Mouse (Mus musculus) CH12F3 (cell line): ENCODE data around the gene Tbc1d9.

Experiments
- in situ Hi-C: fragments of 300-500 bp; cut with MboI; formaldehyde crosslinking; loops from 2 replicates; pipeline ENCODE4 v1.14.3; 2020; ENCODE audit warnings: low sequenced_read_pairs

Tbc1d9 gene

GRCm38 (mm10) chr8:83165235-83165930 is at the start of gene Tbc1d9:
Tbc1d9 (plus strand) TSS chr8:83165352.
- in situ Hi-C loops = no loop called here

- in situ Hi-C loops = no loop called here
These were observed 30.1 kb upstream of the Tbc1d9 start for GRCm38 (mm10) chr8:83135086-83135485.

- in situ Hi-C loops = no loop called here
These were observed 25.1 kb upstream of the Tbc1d9 start for GRCm38 (mm10) chr8:83140068-83140467.

GRCm38 (mm10) chr8:83140701-83141111 is 24.4 kb upstream of the Tbc1d9 start:
- in situ Hi-C loops = no loop called here

GRCm38 (mm10) chr8:83141358-83141757 is 23.8 kb upstream of the Tbc1d9 start:
- in situ Hi-C loops = no loop called here

- in situ Hi-C loops = no loop called here
These were observed 20.6 kb upstream of the Tbc1d9 start for GRCm38 (mm10) chr8:83144601-83145000.

- in situ Hi-C loops = no loop called here
These were observed 19.7 kb upstream of the Tbc1d9 start for GRCm38 (mm10) chr8:83145421-83145820.

GRCm38 (mm10) chr8:83149124-83149523 is 16.0 kb upstream of the Tbc1d9 start:
- in situ Hi-C loops = no loop called here

GRCm38 (mm10) chr8:83152055-83152454 is 13.1 kb upstream of the Tbc1d9 start:
- in situ Hi-C loops = loop anchor here (10.0 kb wide), 1 partner anchor 47 kb away; no protein-coding TSS in a partner anchor

GRCm38 (mm10) chr8:83152470-83152869 is 12.7 kb upstream of the Tbc1d9 start:
- in situ Hi-C loops = loop anchor here (10.0 kb wide), 1 partner anchor 48 kb away; no protein-coding TSS in a partner anchor

GRCm38 (mm10) chr8:83155110-83155509 is 10.0 kb upstream of the Tbc1d9 start:
- in situ Hi-C loops = loop anchor here (10.0 kb wide), 1 partner anchor 50 kb away; no protein-coding TSS in a partner anchor

- in situ Hi-C loops = loop anchor here (10.0 kb wide), 1 partner anchor 54 kb away; no protein-coding TSS in a partner anchor
These were observed 6.2 kb upstream of the Tbc1d9 start for GRCm38 (mm10) chr8:83158971-83159370.

GRCm38 (mm10) chr8:83159615-83160014 is 5.5 kb upstream of the Tbc1d9 start:
- in situ Hi-C loops = loop anchor here (10.0 kb wide), 1 partner anchor 55 kb away; no protein-coding TSS in a partner anchor

GRCm38 (mm10) chr8:83160613-83161012 is 4.5 kb upstream of the Tbc1d9 start:
- in situ Hi-C loops = no loop called here

GRCm38 (mm10) chr8:83165931-83166867 is 1.0 kb downstream of the Tbc1d9 start, which contains the start of gene Gm10645:
Gm10645 (minus strand) TSS chr8:83166170.
- in situ Hi-C loops = no loop called here

GRCm38 (mm10) chr8:83167932-83168331 is 2.8 kb downstream of the Tbc1d9 start:
- in situ Hi-C loops = no loop called here

GRCm38 (mm10) chr8:83169127-83169526 is 4.0 kb downstream of the Tbc1d9 start:
- in situ Hi-C loops = no loop called here

- in situ Hi-C loops = no loop called here
These were observed 4.6 kb downstream of the Tbc1d9 start for GRCm38 (mm10) chr8:83169709-83170108.

GRCm38 (mm10) chr8:83170894-83171293 is 5.7 kb downstream of the Tbc1d9 start:
- in situ Hi-C loops = no loop called here

- in situ Hi-C loops = no loop called here
These were observed 10.5 kb downstream of the Tbc1d9 start for GRCm38 (mm10) chr8:83175680-83176079.

- in situ Hi-C loops = no loop called here
These were observed 11.6 kb downstream of the Tbc1d9 start for GRCm38 (mm10) chr8:83176785-83177184.
